Mouse (Mus musculus) MN1 (cell line): ENCODE data around the gene Fbxw10.

Experiments
- DNase-seq: peaks from one replicate; pipeline ENCODE4 v3.0.0-alpha.2; 2016; ENCODE audit warnings: low spot score

Gene Fbxw10

DNA sequence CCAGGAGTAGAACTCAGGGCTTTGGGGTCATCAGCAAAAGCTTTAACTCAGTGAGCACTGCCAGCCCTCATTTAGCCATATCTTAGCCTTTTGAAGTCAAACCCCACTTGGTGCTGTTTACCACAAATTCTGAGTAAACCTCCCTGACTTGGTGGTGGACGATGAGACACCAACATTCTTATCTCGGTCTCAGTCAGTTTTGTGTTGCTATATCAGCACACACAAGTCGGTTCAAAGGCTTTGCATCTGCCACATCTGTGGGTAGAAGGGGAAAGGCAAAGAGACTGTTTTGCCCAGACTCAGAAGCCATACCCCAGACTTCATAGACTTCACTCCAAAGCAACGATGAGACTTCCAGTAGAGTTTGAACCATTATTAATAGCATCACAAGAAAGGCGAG, 2.3 kb upstream of the Fbxw10 start:
- DNase-seq = no peak

DNA sequence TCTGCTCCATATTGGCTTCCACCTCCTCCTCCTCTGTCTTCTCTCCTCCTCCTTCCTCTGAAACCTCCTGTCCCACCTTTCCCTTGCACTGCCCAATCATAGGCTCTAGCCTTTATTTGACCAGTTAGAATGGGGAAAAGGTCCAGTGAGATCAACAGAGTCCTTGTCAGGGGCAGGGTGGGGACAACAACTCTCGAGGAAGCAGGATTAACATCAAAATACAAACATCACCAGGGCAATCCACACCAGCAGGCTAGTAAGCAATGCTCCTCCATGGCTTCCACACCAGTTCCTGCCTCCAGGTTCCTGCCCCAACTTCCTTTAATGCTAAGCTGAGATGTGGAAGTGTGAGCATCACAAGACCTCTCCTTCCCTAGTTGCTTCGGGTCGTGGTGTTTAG, 1.1 kb upstream of the Fbxw10 start:
- DNase-seq = no peak

- no peak for DNase-seq
These were observed 854 bp downstream of the Fbxw10 start for GRCm38 (mm10) chr11:62847655-62848191.

GRCm38 (mm10) chr11:62848301-62848700, 1.4 kb downstream of the Fbxw10 start:
- no peak for DNase-seq

DNA sequence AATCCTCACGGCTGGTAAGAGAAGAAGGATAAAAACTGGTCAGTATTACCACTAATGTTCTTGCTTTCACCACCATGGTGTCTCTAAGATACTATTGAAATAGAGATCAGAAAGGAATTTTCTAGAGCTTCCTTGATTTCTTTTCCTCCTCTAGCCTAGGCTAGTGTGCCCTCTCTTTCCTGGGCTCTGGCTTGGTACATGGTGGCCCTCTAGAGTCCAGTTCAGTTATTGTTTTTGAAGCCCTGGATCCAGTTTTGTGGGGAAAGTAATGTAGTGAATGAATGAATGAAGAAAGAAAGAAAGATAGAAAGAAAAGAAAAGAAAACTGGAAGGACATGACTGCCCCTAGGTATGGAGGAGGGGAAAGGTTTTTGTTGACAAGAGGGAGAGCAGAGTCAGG, 4.3 kb downstream of the Fbxw10 start:
- DNase-seq = peak; percentile 57

DNA sequence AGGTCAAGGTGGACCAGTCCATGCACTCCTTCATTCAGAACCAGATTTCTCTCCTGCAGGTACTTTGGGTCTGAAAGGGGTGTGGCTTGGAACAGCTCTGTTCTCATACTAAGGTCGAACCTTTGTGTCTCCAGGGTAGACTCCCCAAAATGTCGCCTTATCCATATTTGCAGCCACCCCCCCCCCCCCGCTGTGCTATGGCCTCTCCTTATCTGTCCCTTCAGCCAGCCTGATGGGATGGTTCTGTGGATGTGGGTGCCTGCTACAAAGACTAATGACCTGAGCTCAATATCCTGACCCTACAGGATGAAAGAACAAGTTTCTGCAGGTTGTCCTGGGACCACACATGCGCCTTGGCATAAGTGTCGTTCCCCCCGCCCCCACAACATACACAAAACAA, 6.5 kb downstream of the Fbxw10 start:
- DNase-seq = no peak

- DNase-seq = no peak
These were observed 18.7 kb downstream of the Fbxw10 start for GRCm38 (mm10) chr11:62865562-62865961.

DNA sequence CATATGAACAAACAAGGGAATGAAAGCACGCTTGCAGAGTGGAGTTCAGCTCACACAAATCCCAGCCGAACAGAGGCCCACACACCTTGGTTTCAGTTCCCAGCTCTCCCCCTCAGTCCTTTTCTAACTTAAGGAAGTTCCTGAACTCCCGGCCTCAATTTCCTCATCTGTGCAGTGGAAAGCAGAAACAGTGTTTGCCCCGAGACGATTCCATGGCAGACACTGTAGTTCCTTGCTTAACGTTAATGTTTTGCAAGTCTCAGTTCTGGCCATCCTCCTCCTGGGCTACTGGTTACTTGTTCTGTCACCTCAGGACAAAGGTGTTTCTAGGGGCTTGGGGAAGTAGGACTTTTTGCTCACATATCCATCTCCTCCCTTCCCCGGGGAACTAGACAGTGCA, 19.8 kb downstream of the Fbxw10 start:
- no peak for DNase-seq

DNA sequence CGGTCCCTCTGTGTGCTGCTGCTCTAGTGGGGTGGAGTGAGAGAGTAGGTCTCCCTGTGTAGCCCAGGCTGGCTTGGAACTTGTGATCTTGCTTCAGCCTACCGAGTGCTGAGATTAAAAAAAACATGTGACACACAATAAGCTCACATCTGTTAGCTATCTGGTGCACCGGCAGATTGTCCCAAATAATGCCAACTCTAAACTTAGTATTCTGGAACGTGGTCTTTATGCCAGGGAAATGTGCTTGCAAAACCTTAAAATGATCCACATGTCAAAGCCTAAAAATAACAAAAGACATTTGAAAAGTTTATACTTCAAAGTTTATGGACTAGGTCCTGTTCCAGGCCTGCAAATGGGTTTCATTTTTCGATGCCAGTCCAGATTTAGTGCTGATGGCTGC, 22.3 kb downstream of the Fbxw10 start:
- DNase-seq = no peak

DNA sequence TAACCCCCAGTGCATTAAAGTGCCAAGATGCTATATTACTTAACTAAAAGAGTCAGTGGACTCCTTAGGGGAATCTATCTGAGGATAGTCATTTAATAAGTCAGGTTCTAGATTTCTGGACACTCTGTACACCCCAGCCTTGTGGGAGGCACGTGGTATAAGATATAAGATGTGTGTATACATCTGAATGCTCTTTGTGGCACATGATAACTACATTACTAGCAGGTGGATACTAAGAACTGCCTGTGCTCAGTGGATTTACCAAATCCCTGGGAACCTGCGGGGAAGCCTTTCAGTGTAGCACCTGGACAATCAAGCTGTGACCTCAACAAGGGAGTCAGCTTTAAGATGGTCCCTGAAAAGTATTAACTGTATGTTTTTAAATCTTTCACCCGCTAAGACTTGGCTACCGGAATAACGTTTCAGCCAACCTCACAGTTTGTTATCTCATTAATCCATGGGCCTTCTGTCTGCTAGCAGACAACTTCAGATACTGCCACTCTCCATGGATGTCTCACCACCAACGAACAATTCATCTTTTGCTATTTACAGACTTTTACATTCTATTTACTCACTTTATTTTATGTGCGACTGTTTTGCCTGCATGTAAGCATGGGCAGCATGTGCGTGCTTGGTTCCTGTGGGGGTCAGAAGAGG, 23.0 kb downstream of the Fbxw10 start:
- DNase-seq = no peak

DNA sequence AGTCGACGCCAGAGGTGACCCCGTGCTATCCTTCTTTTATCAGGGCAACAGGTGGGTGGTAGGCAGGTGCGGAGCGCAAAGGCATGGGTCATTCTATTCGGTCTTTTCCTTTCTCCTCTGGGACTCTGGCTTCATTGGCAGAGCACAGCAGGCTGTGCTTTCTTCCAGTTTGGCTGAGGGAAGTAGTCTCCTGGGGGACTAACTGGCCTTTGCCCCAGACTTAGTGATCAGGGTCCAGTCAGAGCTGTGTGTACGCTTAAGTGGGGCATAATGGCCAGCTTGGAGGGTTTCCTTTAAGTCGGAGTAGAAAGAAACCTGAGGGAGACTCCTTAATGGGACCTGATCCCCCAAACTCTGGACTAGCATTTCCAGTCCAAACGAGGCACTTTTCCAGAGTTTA, 26.6 kb downstream of the Fbxw10 start:
- no peak for DNase-seq

- no peak for DNase-seq
These were observed 28.8 kb downstream of the Fbxw10 start for GRCm38 (mm10) chr11:62875696-62876095.

GRCm38 (mm10) chr11:62876445-62876844, 29.6 kb downstream of the Fbxw10 start:
- DNase-seq = no peak

GRCm38 (mm10) chr11:62877391-62877790, 30.5 kb downstream of the Fbxw10 start:
- no peak for DNase-seq

GRCm38 (mm10) chr11:62878728-62879127, 31.9 kb downstream of the Fbxw10 start:
- DNase-seq = no peak

DNA sequence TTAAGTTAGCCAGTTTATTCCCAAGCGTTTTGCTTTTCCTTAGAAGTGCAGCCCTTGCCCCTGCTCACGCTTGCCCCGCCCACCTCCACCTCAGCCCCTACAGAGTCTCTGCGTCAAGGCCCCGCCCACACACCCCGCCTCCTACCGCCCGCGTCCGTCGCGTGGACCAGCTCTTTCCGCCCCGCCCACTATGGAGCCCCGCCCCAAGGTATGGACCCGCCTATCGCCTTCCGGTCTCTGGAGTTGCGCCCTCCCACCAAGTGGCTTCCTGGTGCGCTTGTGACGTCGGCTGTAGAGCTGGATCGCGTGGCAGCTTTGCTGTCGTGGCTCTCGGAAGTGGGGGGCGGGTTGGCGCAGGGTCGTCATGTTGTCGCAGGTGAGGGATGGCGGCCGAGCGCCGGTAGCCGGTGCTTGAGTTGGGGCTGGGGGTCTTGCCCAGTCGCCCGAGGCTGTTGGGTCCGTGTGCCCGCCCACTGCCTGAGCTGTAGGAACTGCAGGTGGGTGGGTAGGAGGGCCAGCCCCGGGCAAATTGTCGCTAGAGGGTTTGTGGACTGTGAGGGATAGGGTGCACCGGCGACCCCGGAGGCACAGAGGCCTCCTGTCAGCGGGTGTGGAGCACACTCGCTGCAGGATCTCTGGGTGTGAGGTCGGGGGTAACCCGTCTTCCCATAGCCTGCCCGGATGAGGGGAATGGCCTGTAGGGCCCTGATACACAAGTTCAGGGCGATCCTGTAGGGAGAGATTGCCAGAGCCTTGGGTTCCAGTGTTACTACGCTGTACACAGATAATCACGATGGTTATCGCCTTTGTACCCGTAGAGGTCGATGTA, 32.6 kb downstream of the Fbxw10 start, which contains the start of gene Tvp23b:
Gene Tvp23b (plus strand): TSS at position 236 of the 829 bp plus-strand sequence.
- DNase-seq = peak; percentile 97

- DNase-seq = no peak
These were observed 36.5 kb downstream of the Fbxw10 start for GRCm38 (mm10) chr11:62883407-62883806.

DNA sequence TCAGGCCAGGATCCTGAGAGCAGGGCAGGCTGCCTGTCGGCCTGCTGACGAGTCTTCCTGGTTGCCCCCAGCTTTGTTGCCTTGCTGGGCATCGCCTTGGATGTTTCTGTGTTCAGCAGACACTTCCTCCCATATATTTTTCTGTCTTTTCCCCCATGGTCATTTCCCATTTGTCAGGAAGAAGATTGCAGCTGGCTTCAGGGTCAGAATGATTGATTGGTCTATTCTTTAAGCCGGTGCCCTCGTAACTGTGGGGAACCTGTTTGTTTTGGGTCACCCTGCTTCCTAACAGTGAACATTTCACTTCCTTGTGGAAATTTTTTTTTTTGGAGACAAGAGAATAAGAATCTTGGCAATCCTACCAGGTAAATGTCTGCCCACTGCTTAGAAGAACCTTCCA, 38.5 kb downstream of the Fbxw10 start:
- no peak for DNase-seq

GRCm38 (mm10) chr11:62890796-62891195, 43.9 kb downstream of the Fbxw10 start:
- DNase-seq = no peak

- no peak for DNase-seq
These were observed 44.9 kb downstream of the Fbxw10 start for GRCm38 (mm10) chr11:62891763-62892162.

- DNase-seq = peak; percentile 82
These were observed 54.9 kb downstream of the Fbxw10 start for GRCm38 (mm10) chr11:62901699-62902323.

DNA sequence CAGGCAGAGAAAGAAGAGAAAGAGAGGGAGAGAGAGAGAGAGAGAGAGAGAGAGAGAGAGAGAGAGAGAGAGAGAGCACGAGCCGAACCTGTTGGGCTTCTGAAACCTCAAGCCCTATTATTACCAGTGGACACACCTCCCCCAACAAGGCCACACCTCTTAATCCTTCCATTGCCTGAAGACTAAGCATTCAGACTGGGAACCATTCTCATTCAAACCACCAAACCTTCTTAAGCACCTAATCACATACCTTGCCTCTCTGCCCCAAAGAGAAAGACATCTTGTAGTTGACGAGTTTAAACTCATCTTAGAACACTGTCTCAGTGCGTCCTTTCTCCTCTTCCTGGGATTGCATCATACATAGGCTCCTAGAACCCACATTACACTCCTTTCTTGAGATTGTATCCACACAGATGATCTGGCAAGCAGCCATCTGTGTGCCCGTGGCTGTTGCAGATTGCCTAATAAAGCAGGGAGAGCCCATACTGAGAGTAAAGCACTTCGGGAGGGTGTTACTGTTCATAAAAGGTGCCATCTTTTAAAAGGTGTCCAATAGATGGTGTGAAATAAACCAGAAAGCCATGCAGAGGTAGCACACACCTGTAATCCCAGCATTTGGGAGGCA, 57.1 kb downstream of the Fbxw10 start:
- DNase-seq = peak; percentile 58
